In the genomic region with DNA sequence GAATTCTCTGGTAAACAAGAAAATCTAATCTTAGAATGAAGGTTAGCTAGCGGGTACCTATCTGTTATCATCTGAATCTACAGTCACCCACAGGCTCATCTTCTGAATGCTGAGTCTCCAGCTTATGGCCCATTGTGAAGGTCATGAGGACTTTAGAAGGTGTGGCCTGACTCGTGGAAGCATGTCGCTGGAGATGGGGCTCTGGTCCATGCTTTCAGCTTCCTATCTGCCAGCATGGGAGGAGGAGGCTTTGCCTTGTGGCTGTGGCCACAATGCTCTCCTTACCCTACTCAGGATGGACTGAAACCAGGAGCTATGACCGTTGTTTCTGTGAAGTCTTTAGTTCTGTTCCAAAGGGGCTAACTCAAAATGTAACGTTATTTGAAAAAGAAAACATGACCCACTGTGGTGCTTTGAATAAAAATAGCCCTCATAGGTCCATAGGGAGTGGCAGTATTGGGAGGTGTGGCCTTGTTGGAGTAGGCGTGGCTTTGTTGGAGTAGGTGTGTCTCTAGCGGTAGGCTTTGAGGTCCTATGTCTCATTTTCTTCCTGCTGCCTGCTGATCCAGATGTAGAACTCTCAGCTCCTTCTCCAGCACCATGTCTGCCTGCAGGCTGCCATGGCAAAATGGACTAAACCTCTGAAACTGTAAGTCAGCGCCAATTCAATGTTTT, we compare ENCODE assay signal across 24 mouse cellular contexts.
DNase-seq lines count a peak whose midpoint lies in the region; ATAC-seq and TF ChIP-seq lines count a peak whose summit lies in the region.
"Had no signal": no experiment of that assay in that cellular context is flagged by ENCODE, and none has a peak within 500 bp of the region (broad histone marks: within the 10 kb centered on the region; RNA-seq: fewer than 3 reads in every experiment).

No protein-coding gene starts in this region.

- no peak overlapping the region for H3K4me2 ChIP-seq in CH12.LX (ENCODE audit: insufficient read depth, low read depth, poor library complexity, severe bottlenecking)
- H3K4me2 ChIP-seq: embryonic facial prominence, embryonic 12.5 days; forebrain, embryonic 13.5 days; forebrain, embryonic 15.5 days had no signal

- no peak for ATAC-seq in inflammation-experienced regulatory T-cells, adult 6 months
- ATAC-seq: CD4-positive, CD25-positive, alpha-beta regulatory T cell, adult 4 months; forebrain, embryonic 13.5 days; forebrain, embryonic 15.5 days; forebrain, postnatal 0 days had no signal

- no peak overlapping the region for H3K9ac ChIP-seq in CH12.LX (ENCODE audit: insufficient read depth, low read depth)
- H3K9ac ChIP-seq in ES-Bruce4 (ENCODE audit: low read depth, poor library complexity, severe bottlenecking): no peak overlapping the region
- H3K9ac ChIP-seq in ES-E14 (ENCODE audit: insufficient read depth, low read depth, low read length, poor library complexity, severe bottlenecking): no peak overlapping the region
- H3K9ac ChIP-seq: embryonic facial prominence, embryonic 12.5 days; forebrain, embryonic 13.5 days; forebrain, embryonic 15.5 days; forebrain, postnatal 0 days had no signal

- no peaks in the 10 kb centered on the region for H3K27me3 ChIP-seq in CH12.LX (replicated peaks)
- H3K27me3 ChIP-seq in ES-Bruce4 (ENCODE audit: control insufficient read depth, insufficient read depth, low read length, poor library complexity, severe bottlenecking): no peaks in the 10 kb centered on the region
- H3K27me3 ChIP-seq: embryonic facial prominence, embryonic 12.5 days; forebrain, embryonic 13.5 days; forebrain, embryonic 15.5 days had no signal

- dilution Hi-C loops in CH12.LX (cut with MboI; ENCODE audit: extremely low pct_ligation_motif_present, extremely low pct_unique_long_range_greater_than_20kb, low sequenced_read_pairs): no loop called here

- peaks cover 18 to 46% of the 10 kb centered on the region in 2 experiments for H3K4me1 ChIP-seq in CH12.LX (ENCODE audit: control insufficient read depth in 1 of 2, insufficient read depth in 2 of 2)
- H3K4me1 ChIP-seq in ES-Bruce4 (ENCODE audit: control insufficient read depth, insufficient read depth, low read length): no peaks in the 10 kb centered on the region
- H3K4me1 ChIP-seq in ES-E14 (ENCODE audit: control insufficient read depth in 2 of 2, insufficient read depth in 2 of 2, low read length in 2 of 2, poor library complexity in 1 of 2): peaks cover 2 to 18% of the 10 kb centered on the region in 2 experiments; a peak in 3 of 4 replicates
- H3K4me1 ChIP-seq: embryonic facial prominence, embryonic 12.5 days; forebrain, embryonic 15.5 days had no signal

- H3K79me2 ChIP-seq in CH12.LX (replicated peaks; ENCODE audit: control insufficient read depth, extremely low read depth, insufficient read depth, poor library complexity, severe bottlenecking): no peaks in the 10 kb centered on the region

- no peaks in the 10 kb centered on the region for H3K9me3 ChIP-seq in CH12.LX (replicated peaks; ENCODE audit: low read length)
- no peaks in the 10 kb centered on the region for H3K9me3 ChIP-seq in ES-Bruce4 (replicated peaks; ENCODE audit: control insufficient read depth, insufficient read depth, low read length, poor library complexity, severe bottlenecking)
- H3K9me3 ChIP-seq in ES-E14 (ENCODE audit: control insufficient read depth, insufficient read depth, low read depth, low read length): no peaks in the 10 kb centered on the region
- H3K9me3 ChIP-seq: embryonic facial prominence, embryonic 12.5 days; forebrain, embryonic 15.5 days had no signal

- TF ChIP-seq EP300 in CH12.LX (IDR thresholded peaks at IDR 0.05; ENCODE audit: low read length) (no peak), ES-Bruce4 (IDR thresholded peaks at IDR 0.05; ENCODE audit: insufficient read depth, low read depth, low read length) (no peak)

- no peak for TF ChIP-seq CTCF in CH12.LX (conservative IDR thresholded peaks at IDR 0.05 in 1 of 2, IDR thresholded peaks at IDR 0.05 in 1 of 2; ENCODE audit: low read depth in 2 of 2, low read length in 2 of 2)
- no peak for TF ChIP-seq CTCF in ES-Bruce4 (IDR thresholded peaks at IDR 0.05; ENCODE audit: low read depth, low read length)

- H3K36me3 ChIP-seq in CH12.LX (replicated peaks in 1 of 2; ENCODE audit: control insufficient read depth in 1 of 2, insufficient read depth in 1 of 2, low read length in 1 of 2) (no peaks in the 10 kb centered on the region), ES-Bruce4 (ENCODE audit: control insufficient read depth, insufficient read depth, low read length, poor library complexity, severe bottlenecking) (no peaks in the 10 kb centered on the region), ES-E14 (ENCODE audit: control insufficient read depth, insufficient read depth, low read length, poor library complexity, severe bottlenecking) (no peaks in the 10 kb centered on the region)
- H3K36me3 ChIP-seq: embryonic facial prominence, embryonic 10.5 days; embryonic facial prominence, embryonic 12.5 days; forebrain, embryonic 15.5 days had no signal

- peak overlapping the region in 1 of 3 experiments; percentile 39 for H3K4me3 ChIP-seq in CH12.LX (replicated peaks in 1 of 3; ENCODE audit: low read depth in 2 of 3, low read length in 2 of 3, poor library complexity in 1 of 3)
- peak overlapping the region; percentile 19; the same call in 1 of the 2 replicates for H3K4me3 ChIP-seq in ES-Bruce4 (ENCODE audit: low read depth, low read length)
- H3K4me3 ChIP-seq in ES-E14 (ENCODE audit: insufficient read depth in 1 of 2, low read depth in 1 of 2, low read length in 2 of 2, poor library complexity in 1 of 2, severe bottlenecking in 1 of 2): 0 out of 4 replicates have a peak overlapping the region, but pooled peaks of 1 of the 2 experiments have one; percentile 13
- H3K4me3 ChIP-seq: embryonic facial prominence, embryonic 10.5 days; embryonic facial prominence, embryonic 12.5 days; forebrain, embryonic 13.5 days; forebrain, embryonic 15.5 days had no signal

- in situ Hi-C loops in CH12.LX (cut with MboI; ENCODE audit: low pct_ligation_motif_present, low pct_unique_long_range_greater_than_20kb, low sequenced_read_pairs) (no loop called here), ES-E14 (cut with MboI; ENCODE audit: low sequenced_read_pairs in 2 of 2, unreplicated experiment in 2 of 2) (no loop called here)

- DNase-seq in CH12.LX (ENCODE audit: extremely low read depth) (peak; percentile 37), ES-E14 (ENCODE audit: low read depth, low spot score) (no peak), ZHBTc4 (ENCODE audit: low read depth, low spot score) (peak; percentile 87)
- no peak for DNase-seq in gastrocnemius, adult 8-10 months (ENCODE audit: low spot score in 2 of 2)
- DNase-seq in embryo, embryonic 9.5 days (ENCODE audit: extremely low spot score): no peak
- DNase-seq: adrenal gland, adult 2 months; adrenal gland, postnatal 10 days; adrenal gland, postnatal 25 days; B cell, adult 2 months; cerebellum, adult 11 months; cerebellum, adult 18-20 months; cerebellum, adult 8-10 months; cerebellum, adult 9-11 months; cerebellum, postnatal 14 days; cerebellum, postnatal 36 days; embryo, embryonic 11 days; forebrain, postnatal 0 days had no signal

- TF ChIP-seq POLR2A in CH12.LX (IDR thresholded peaks at IDR 0.05; ENCODE audit: low read depth, low read length): no peak
- TF ChIP-seq POLR2A in ES-Bruce4 (IDR thresholded peaks at IDR 0.05; ENCODE audit: insufficient read depth, low read length): no peak

- no peak for TF ChIP-seq RAD21 in CH12.LX (IDR thresholded peaks at IDR 0.05; ENCODE audit: low read depth, low read length)

- no peak overlapping the region for H3K27ac ChIP-seq in CH12.LX (ENCODE audit: insufficient read depth, low read depth)
- peak overlapping the region; percentile 61 for H3K27ac ChIP-seq in ES-Bruce4 (ENCODE audit: insufficient read depth, low read length)
- H3K27ac ChIP-seq in ES-E14 (ENCODE audit: insufficient read depth, low read depth, low read length, poor library complexity, severe bottlenecking): peak overlapping the region; percentile 8; the same call in 1 of the 2 replicates
- H3K27ac ChIP-seq: embryonic facial prominence, embryonic 10.5 days; embryonic facial prominence, embryonic 12.5 days; forebrain, embryonic 13.5 days; forebrain, embryonic 15.5 days had no signal

TF ChIP-seq in CH12.LX, 34 proteins besides CTCF, POLR2A, EP300 and RAD21:
- TF ChIP-seq GABPA (IDR thresholded peaks at IDR 0.05; ENCODE audit: insufficient replicate concordance, low read depth, low read length): no peak
- no peak for TF ChIP-seq BHLHE40 (IDR thresholded peaks at IDR 0.05; ENCODE audit: low read depth, low read length)
- no peak for TF ChIP-seq MAX (IDR thresholded peaks at IDR 0.05; ENCODE audit: low read length)
- no peak for TF ChIP-seq JUND (conservative IDR thresholded peaks at IDR 0.05; ENCODE audit: low read depth, low read length)
TF ChIP-seq in CH12.LX: peak in this region for 0.

TF ChIP-seq in ES-E14, 5 proteins besides CTCF, POLR2A, EP300 and RAD21:
- TF ChIP-seq CHD2 (IDR thresholded peaks at IDR 0.05; ENCODE audit: low read depth, low read length) (no peak), HCFC1 (IDR thresholded peaks at IDR 0.05; ENCODE audit: borderline replicate concordance, insufficient read depth, low read length) (no peak), MAFK (IDR thresholded peaks at IDR 0.05; ENCODE audit: insufficient read depth, low read depth, low read length) (no peak), ZNF384 (IDR thresholded peaks at IDR 0.05; ENCODE audit: low read depth, low read length) (no peak), ZC3H11A (IDR thresholded peaks at IDR 0.05; ENCODE audit: borderline replicate concordance, low read depth, low read length) (no peak)
TF ChIP-seq in ES-E14: peak in this region for 0.

Comparison
In these comparisons a context has a peak if more than half of its experiments do, and no peak if none do; other contexts are left out.
1. DNase-seq: peak in CH12.LX (single experiment) and ZHBTc4 (single experiment); none in ES-E14 (single experiment), gastrocnemius, adult 8-10 months (0 of 2) and embryo, embryonic 9.5 days (single experiment).